Mouse (Mus musculus): ENCODE results near the gene Tgm5.
"Not testable (repeated sequence)": the region's sequence is repeated elsewhere in the genome, so short reads cannot be mapped to it uniquely, and the experiment has no call there.

The Tgm5 gene

GRCm38 (mm10) chr2:121085480-121086185 is at the start of gene Tgm5:
Tgm5 (minus strand) TSS chr2:121085841.
- DNase-seq: no peak

- no peak for DNase-seq
These were observed 47.2 kb upstream of the Tgm5 start for GRCm38 (mm10) chr2:121132822-121133221.

GRCm38 (mm10) chr2:121128865-121129620 is 43.4 kb upstream of the Tgm5 start:
- DNase-seq: no peak

- DNase-seq: no peak
These were observed 41.9 kb upstream of the Tgm5 start for GRCm38 (mm10) chr2:121127536-121127935.

- DNase-seq: not testable (repeated sequence)
These were observed 40.7 kb upstream of the Tgm5 start for GRCm38 (mm10) chr2:121126302-121126701.

- no peak for DNase-seq
These were observed 33.6 kb upstream of the Tgm5 start for GRCm38 (mm10) chr2:121119260-121119659.

GRCm38 (mm10) chr2:121115418-121115817 is 29.8 kb upstream of the Tgm5 start:
- DNase-seq: no peak

- no peak for DNase-seq
These were observed 24.1 kb upstream of the Tgm5 start, which contains the start of gene Tgm7 for GRCm38 (mm10) chr2:121109695-121110094. Tgm7 (minus strand) TSS chr2:121109795.

- DNase-seq: no peak
These were observed 20.3 kb upstream of the Tgm5 start for GRCm38 (mm10) chr2:121105940-121106339.

- DNase-seq: peak; percentile 54
These were observed 16.4 kb upstream of the Tgm5 start for GRCm38 (mm10) chr2:121102051-121102450.

GRCm38 (mm10) chr2:121089751-121090150 is 4.1 kb upstream of the Tgm5 start:
- DNase-seq: no peak

GRCm38 (mm10) chr2:121088507-121088906 is 2.9 kb upstream of the Tgm5 start:
- no peak for DNase-seq

- no peak for DNase-seq
These were observed 3.0 kb downstream of the Tgm5 start for GRCm38 (mm10) chr2:121082626-121083025.

- DNase-seq: no peak
These were observed 10.9 kb downstream of the Tgm5 start for GRCm38 (mm10) chr2:121074747-121075146.

GRCm38 (mm10) chr2:121071871-121072270 is 13.8 kb downstream of the Tgm5 start:
- DNase-seq: no peak

GRCm38 (mm10) chr2:121069506-121069905 is 16.1 kb downstream of the Tgm5 start:
- DNase-seq: no peak

GRCm38 (mm10) chr2:121067116-121067515 is 18.5 kb downstream of the Tgm5 start:
- no peak for DNase-seq

GRCm38 (mm10) chr2:121061315-121061714 is 24.3 kb downstream of the Tgm5 start:
- DNase-seq: no peak

- DNase-seq: no peak
These were observed 27.6 kb downstream of the Tgm5 start for GRCm38 (mm10) chr2:121057997-121058396.

GRCm38 (mm10) chr2:121055915-121056314 is 29.7 kb downstream of the Tgm5 start:
- no peak for DNase-seq

- no peak for DNase-seq
These were observed 31.6 kb downstream of the Tgm5 start for GRCm38 (mm10) chr2:121054060-121054459.

- no peak for DNase-seq
These were observed 33.5 kb downstream of the Tgm5 start for GRCm38 (mm10) chr2:121052176-121052575.

GRCm38 (mm10) chr2:121045653-121046052 is 40.0 kb downstream of the Tgm5 start:
- no peak for DNase-seq

- DNase-seq: no peak
These were observed 44.5 kb downstream of the Tgm5 start for GRCm38 (mm10) chr2:121041098-121041497.
